Mouse (Mus musculus) neural tube, embryonic 14.5 days (tissue): ENCODE results near the gene Plxdc1. TPM values are rescaled to one million over a fixed set of nuclear protein-coding genes. Genes with fewer than 3 reads are reported as not detected.

Experiments
- ATAC-seq: fragments of 200-750 bp; cut with Nextera tagmentation; 2 replicates; pipeline ENCODE4 v1.8.0; 2017; ENCODE audit warnings: low read depth, mild to moderate bottlenecking, moderate TSS enrichment, moderate library complexity
- H3K27ac ChIP-seq: fragments of 300-500 bp; sonication (generic); 2 replicates; pipeline ENCODE4 v1.5.1; 2014; ENCODE audit warnings: low read depth, mild to moderate bottlenecking, control low read depth, low read length, moderate library complexity, mixed read lengths
- H3K27me3 ChIP-seq: fragments of 300-500 bp; sonication (generic); 2 replicates; pipeline ENCODE4 v1.6.1; 2014; ENCODE audit warnings: low read length; ENCODE audit not compliant: control insufficient read depth, insufficient read depth
- H3K36me3 ChIP-seq: fragments of 300-500 bp; sonication (generic); 2 replicates; pipeline ENCODE4 v1.6.1; 2014; ENCODE audit warnings: low read length, mixed read lengths; ENCODE audit not compliant: control insufficient read depth, insufficient read depth
- H3K4me1 ChIP-seq: fragments of 300-500 bp; sonication (generic); 2 replicates; pipeline ENCODE4 v1.6.1; 2014; ENCODE audit warnings: low read length; ENCODE audit not compliant: control insufficient read depth, insufficient read depth
- H3K4me2 ChIP-seq: fragments of 300-500 bp; sonication (generic); 2 replicates; pipeline ENCODE4 v1.6.1; 2014; ENCODE audit warnings: mild to moderate bottlenecking, low read depth, low read length, control low read depth
- H3K4me3 ChIP-seq: fragments of 300-500 bp; sonication (generic); 2 replicates; pipeline ENCODE4 v1.5.1; 2014; ENCODE audit warnings: low read depth, low read length, control low read depth, mixed read lengths
- H3K9ac ChIP-seq: fragments of 300-500 bp; sonication (generic); replicated peaks from 2 replicates; pipeline ENCODE4 v1.6.1; 2014; ENCODE audit warnings: low read depth, mild to moderate bottlenecking, control low read depth, low read length, mixed read lengths
- H3K9me3 ChIP-seq: fragments of 300-500 bp; sonication (generic); 2 replicates; pipeline ENCODE4 v1.6.1; 2016; ENCODE audit warnings: low read length; ENCODE audit not compliant: control insufficient read depth
- WGBS: fragments of 180-500 bp; shearing (Covaris S2); extraction: QIAGEN DNeasy Blood & Tissue Kit; methylation state at CpG from one replicate; pipeline ENCODE4 v1.1.7; 2014; 5-methylcytosine and 5-hydroxymethylcytosine counted together
- polyA plus RNA-seq: library from polyadenylated mRNA; unstranded; fragments of >200 nt; fragmentation: Nextera tagmentation; extraction: Ambion mirVana; gene quantifications from 2 replicates; pipeline ENCODE4 v1.2.1, GENCODE M21; 2014

Gene Plxdc1
- 0.39 and 0.70 TPM in 2 replicates for polyA plus RNA-seq

GRCm38 (mm10) chr11:97985727-97986677 is at the start of gene Plxdc1:
Gene Plxdc1 (minus strand): TSS chr11:97986444.
- peak within 1 kb of the TSS; percentile 52 for H3K9ac ChIP-seq
- H3K27ac ChIP-seq, result no peak within 1 kb of the TSS; the same call in 1 of the 2 replicates
- peaks cover 21% of the 10 kb centered on the region for H3K27me3 ChIP-seq
- ATAC-seq, result no peak
- peak within 1 kb of the TSS; percentile 74 for H3K4me2 ChIP-seq
- 3% methylated on average over 53 of the region's 74 CpGs for WGBS
- no peaks in the 10 kb centered on the region for H3K36me3 ChIP-seq
- peak within 1 kb of the TSS; percentile 95 for H3K4me3 ChIP-seq
- peaks cover 8% of the 10 kb centered on the region; the same call in 1 of the 2 replicates for H3K4me1 ChIP-seq
- H3K9me3 ChIP-seq, result no peaks in the 10 kb centered on the region

GRCm38 (mm10) chr11:98035977-98036377 is 49.7 kb upstream of the Plxdc1 start:
- ATAC-seq, result peak; percentile 67
- no peaks in the 10 kb centered on the region for H3K9me3 ChIP-seq
- no peaks in the 10 kb centered on the region; the same call in 1 of the 2 replicates for H3K27me3 ChIP-seq
- WGBS, result 0% methylated on average over 27 of the region's 27 CpGs
- H3K9ac ChIP-seq, result peak overlapping the region; percentile 46
- peaks cover 8% of the 10 kb centered on the region for H3K36me3 ChIP-seq
- H3K4me1 ChIP-seq, result peaks cover 13% of the 10 kb centered on the region
- no peak overlapping the region; the same call in 1 of the 2 replicates for H3K27ac ChIP-seq
- H3K4me2 ChIP-seq, result peak overlapping the region; percentile 71
- H3K4me3 ChIP-seq, result peak overlapping the region; percentile 24

- H3K27ac ChIP-seq, result peak overlapping the region; percentile 56
- H3K27me3 ChIP-seq, result no peaks in the 10 kb centered on the region; the same call in 1 of the 2 replicates
- peaks cover 13% of the 10 kb centered on the region for H3K4me1 ChIP-seq
- peak; percentile 36; the same call in 1 of the 2 replicates for ATAC-seq
- H3K9ac ChIP-seq, result no peak overlapping the region
- no peak overlapping the region for H3K4me3 ChIP-seq
- no peaks in the 10 kb centered on the region for H3K9me3 ChIP-seq
- peaks cover 17% of the 10 kb centered on the region for H3K36me3 ChIP-seq
- no peak overlapping the region for H3K4me2 ChIP-seq
- WGBS, result 15% methylated on average over 4 of the region's 4 CpGs
Measured at GRCm38 (mm10) chr11:98034840-98035239, 48.6 kb upstream of the Plxdc1 start.

- H3K4me1 ChIP-seq, result peaks cover 13% of the 10 kb centered on the region
- no peak overlapping the region for H3K4me2 ChIP-seq
- 85% methylated on average over 5 of the region's 5 CpGs for WGBS
- peaks cover 25% of the 10 kb centered on the region for H3K36me3 ChIP-seq
- no peak overlapping the region for H3K4me3 ChIP-seq
- no peak overlapping the region for H3K9ac ChIP-seq
- H3K27me3 ChIP-seq, result no peaks in the 10 kb centered on the region; the same call in 1 of the 2 replicates
- H3K9me3 ChIP-seq, result no peaks in the 10 kb centered on the region
- ATAC-seq, result no peak
- no peak overlapping the region for H3K27ac ChIP-seq
Measured at GRCm38 (mm10) chr11:98034061-98034460, 47.8 kb upstream of the Plxdc1 start.

- Histone ChIP-seq H3K9me3 (no peaks in the 10 kb centered on the region), H3K4me2 (no peak overlapping the region), H3K4me1 (peaks cover 22% of the 10 kb centered on the region), H3K27me3 (no peaks in the 10 kb centered on the region), H3K27ac (no peak overlapping the region), H3K36me3 (peaks cover 26% of the 10 kb centered on the region), H3K4me3 (no peak overlapping the region), H3K9ac (no peak overlapping the region)
- no peak for ATAC-seq
- 5% methylated on average over 5 of the region's 5 CpGs for WGBS
Measured at GRCm38 (mm10) chr11:98031443-98031770, 45.2 kb upstream of the Plxdc1 start.

- H3K27me3 ChIP-seq, result no peaks in the 10 kb centered on the region
- 49% methylated on average over 5 of the region's 5 CpGs for WGBS
- no peak for ATAC-seq
- H3K27ac ChIP-seq, result no peak overlapping the region; the same call in 1 of the 2 replicates
- H3K4me3 ChIP-seq, result no peak overlapping the region
- H3K9ac ChIP-seq, result no peak overlapping the region
- H3K9me3 ChIP-seq, result no peaks in the 10 kb centered on the region
- H3K4me1 ChIP-seq, result peaks cover 20% of the 10 kb centered on the region
- H3K4me2 ChIP-seq, result no peak overlapping the region
- peaks cover 26% of the 10 kb centered on the region for H3K36me3 ChIP-seq
Measured at GRCm38 (mm10) chr11:98030701-98031442, 44.6 kb upstream of the Plxdc1 start.

GRCm38 (mm10) chr11:98027785-98028184 is 41.5 kb upstream of the Plxdc1 start:
- no peak for ATAC-seq
- H3K36me3 ChIP-seq, result peaks cover 26% of the 10 kb centered on the region

GRCm38 (mm10) chr11:98027297-98027688 is 41.0 kb upstream of the Plxdc1 start:
- 1% methylated on average over 18 of the region's 18 CpGs for WGBS
- ATAC-seq, result no peak

More at GRCm38 (mm10) chr11:98027785-98028184, 41.5 kb upstream of the Plxdc1 start:
- WGBS, result 21% methylated on average over 7 of the region's 7 CpGs
- peak overlapping the region; percentile 99 for H3K4me3 ChIP-seq
- peak overlapping the region; percentile 98 for H3K4me2 ChIP-seq
- H3K27me3 ChIP-seq, result no peaks in the 10 kb centered on the region
- peak overlapping the region; percentile 99 for H3K9ac ChIP-seq
- H3K4me1 ChIP-seq, result peaks cover 22% of the 10 kb centered on the region
- no peak overlapping the region for H3K27ac ChIP-seq
- no peaks in the 10 kb centered on the region for H3K9me3 ChIP-seq

More at GRCm38 (mm10) chr11:98027297-98027688, 41.0 kb upstream of the Plxdc1 start:
- peaks cover 22% of the 10 kb centered on the region for H3K4me1 ChIP-seq
- no peaks in the 10 kb centered on the region for H3K9me3 ChIP-seq
- no peaks in the 10 kb centered on the region for H3K27me3 ChIP-seq
- peak overlapping the region; percentile 99 for H3K9ac ChIP-seq
- peaks cover 26% of the 10 kb centered on the region for H3K36me3 ChIP-seq
- peak overlapping the region; percentile 88; the same call in 1 of the 2 replicates for H3K27ac ChIP-seq
- peak overlapping the region; percentile 99 for H3K4me3 ChIP-seq
- H3K4me2 ChIP-seq, result peak overlapping the region; percentile 98
